Mouse (Mus musculus): ENCODE results near the gene Nrg3. TPM values are rescaled to one million over a fixed set of nuclear protein-coding genes. Genes with fewer than 3 reads are reported as not detected.
"Not testable (repeated sequence)": the region's sequence is repeated elsewhere in the genome, so short reads cannot be mapped to it uniquely, and the experiment has no call there.

Nrg3 gene
- polyA plus RNA-seq, 1 experiment from 2014 or later = 11.4 TPM

DNA sequence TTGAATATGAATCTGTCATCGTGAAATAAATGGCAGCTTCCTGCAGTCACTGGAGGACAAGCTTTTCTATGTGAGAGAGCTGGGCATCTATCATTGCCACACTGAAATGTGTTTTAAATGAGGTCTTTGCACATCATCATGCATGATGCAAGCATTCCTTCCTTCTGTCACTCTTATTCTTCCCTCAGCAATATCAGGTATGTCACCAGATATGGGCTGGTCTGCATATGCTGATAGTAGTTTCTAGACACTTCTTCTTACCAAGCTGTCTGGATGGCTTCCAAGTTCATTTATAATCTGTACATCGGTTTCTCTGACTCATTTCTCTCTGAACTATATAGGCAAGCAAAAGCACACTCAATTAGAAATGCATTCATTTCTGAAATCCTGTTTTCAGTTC, 925.6 kb downstream of the Nrg3 start:
- H3K9me3 ChIP-seq = no peaks in the 10 kb centered on the region
- no peak overlapping the region for H3K27ac ChIP-seq (replicated peaks)
- no peaks in the 10 kb centered on the region for H3K4me1 ChIP-seq
- no peaks in the 10 kb centered on the region for H3K27me3 ChIP-seq
- H3K4me2 ChIP-seq (replicated peaks) = no peak overlapping the region
- WGBS = 33% methylated on average over 2 of the region's 2 CpGs
- H3K9ac ChIP-seq (replicated peaks) = no peak overlapping the region
- H3K4me3 ChIP-seq = no peak overlapping the region
- H3K36me3 ChIP-seq = no peaks in the 10 kb centered on the region
- ATAC-seq (replicated peaks) = no peak

GRCm38 (mm10) chr14:38535181-38535580, 937.7 kb downstream of the Nrg3 start:
- Histone ChIP-seq H3K27ac (replicated peaks) (no peak overlapping the region), H3K4me3 (no peak overlapping the region), H3K9ac (replicated peaks) (no peak overlapping the region), H3K4me2 (replicated peaks) (no peak overlapping the region), H3K36me3 (no peaks in the 10 kb centered on the region), H3K27me3 (no peaks in the 10 kb centered on the region), H3K9me3 (no peaks in the 10 kb centered on the region), H3K4me1 (no peaks in the 10 kb centered on the region)
- 94% methylated on average over 1 of the region's 1 CpGs for WGBS
- no peak for ATAC-seq (replicated peaks)

GRCm38 (mm10) chr14:38533495-38533894, 939.4 kb downstream of the Nrg3 start:
- Histone ChIP-seq H3K4me3 (no peak overlapping the region), H3K9ac (replicated peaks) (no peak overlapping the region), H3K27ac (replicated peaks) (no peak overlapping the region), H3K27me3 (no peaks in the 10 kb centered on the region), H3K4me1 (no peaks in the 10 kb centered on the region), H3K4me2 (replicated peaks) (no peak overlapping the region), H3K36me3 (no peaks in the 10 kb centered on the region), H3K9me3 (no peaks in the 10 kb centered on the region)
- ATAC-seq (replicated peaks) = no peak

- Histone ChIP-seq H3K4me2 (replicated peaks) (no peak overlapping the region), H3K9ac (replicated peaks) (no peak overlapping the region), H3K36me3 (no peaks in the 10 kb centered on the region), H3K4me1 (no peaks in the 10 kb centered on the region), H3K4me3 (no peak overlapping the region), H3K27me3 (no peaks in the 10 kb centered on the region), H3K27ac (replicated peaks) (no peak overlapping the region), H3K9me3 (no peaks in the 10 kb centered on the region)
- 69% methylated on average over 5 of the region's 5 CpGs for WGBS
- ATAC-seq (replicated peaks) = no peak
Measured at GRCm38 (mm10) chr14:38516232-38516631, 956.7 kb downstream of the Nrg3 start.

- ATAC-seq (replicated peaks) = no peak
- no peak overlapping the region for H3K4me2 ChIP-seq (replicated peaks)
- H3K4me1 ChIP-seq = no peaks in the 10 kb centered on the region
- WGBS = 57% methylated on average over 2 of the region's 2 CpGs
- no peak overlapping the region for H3K9ac ChIP-seq (replicated peaks)
- H3K9me3 ChIP-seq = no peaks in the 10 kb centered on the region
- H3K27me3 ChIP-seq = no peaks in the 10 kb centered on the region
- H3K27ac ChIP-seq (replicated peaks) = no peak overlapping the region
- H3K36me3 ChIP-seq = no peaks in the 10 kb centered on the region
- H3K4me3 ChIP-seq = no peak overlapping the region
Measured at GRCm38 (mm10) chr14:38509016-38509415, 963.9 kb downstream of the Nrg3 start.

DNA sequence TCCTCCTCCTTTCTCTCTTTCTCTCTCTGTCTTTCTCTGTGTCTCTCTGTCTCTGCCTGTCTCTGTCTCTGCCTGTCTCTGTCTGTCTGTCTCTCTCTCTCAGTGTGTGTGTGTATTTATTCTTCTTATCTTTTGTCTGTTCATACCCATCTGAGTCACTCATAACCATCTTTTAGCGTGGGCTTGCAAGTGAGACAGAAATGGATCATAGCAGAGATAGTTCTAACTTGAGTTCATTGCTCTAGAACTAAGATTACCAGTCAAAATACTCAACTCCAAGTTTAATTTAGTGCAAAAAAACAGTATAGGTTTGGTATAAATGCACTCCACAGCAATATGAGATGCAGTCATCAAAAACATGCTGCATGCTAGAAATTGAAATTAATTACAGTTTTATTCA, 977.9 kb downstream of the Nrg3 start:
- no peaks in the 10 kb centered on the region for H3K27me3 ChIP-seq
- H3K4me3 ChIP-seq = no peak overlapping the region
- H3K4me1 ChIP-seq = no peaks in the 10 kb centered on the region
- no peak overlapping the region for H3K9ac ChIP-seq (replicated peaks)
- no peaks in the 10 kb centered on the region for H3K36me3 ChIP-seq
- H3K27ac ChIP-seq (replicated peaks) = no peak overlapping the region
- 75% methylated on average over 1 of the region's 1 CpGs for WGBS
- no peak for ATAC-seq (replicated peaks)
- no peak overlapping the region for H3K4me2 ChIP-seq (replicated peaks)
- H3K9me3 ChIP-seq = no peaks in the 10 kb centered on the region

DNA sequence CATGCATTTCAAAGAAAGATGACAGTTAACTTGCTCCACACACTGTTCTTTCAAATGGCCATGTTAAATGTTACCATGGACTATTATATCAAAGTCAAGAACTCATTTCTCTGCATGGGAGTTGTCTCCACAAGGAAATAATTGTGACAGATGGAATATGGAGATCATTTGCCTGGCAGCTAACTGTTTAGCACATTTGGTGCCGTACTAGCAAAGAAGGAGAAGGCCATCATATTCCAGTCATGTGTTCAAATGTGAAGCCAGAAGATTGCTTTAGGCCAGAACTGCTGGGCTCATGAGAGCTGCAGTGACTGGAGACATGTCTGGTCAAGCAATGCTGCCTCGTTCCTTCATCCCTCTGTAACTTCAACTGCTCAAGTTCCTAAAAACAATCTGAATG, 1025.8 kb downstream of the Nrg3 start:
- Histone ChIP-seq H3K4me3 (no peak overlapping the region), H3K4me2 (replicated peaks) (no peak overlapping the region), H3K4me1 (no peaks in the 10 kb centered on the region), H3K36me3 (no peaks in the 10 kb centered on the region), H3K9ac (replicated peaks) (no peak overlapping the region), H3K9me3 (no peaks in the 10 kb centered on the region; the same call in 1 of the 2 replicates), H3K27ac (replicated peaks) (no peak overlapping the region), H3K27me3 (no peaks in the 10 kb centered on the region)
- WGBS = 86% methylated on average over 2 of the region's 2 CpGs
- no peak for ATAC-seq (replicated peaks)

DNA sequence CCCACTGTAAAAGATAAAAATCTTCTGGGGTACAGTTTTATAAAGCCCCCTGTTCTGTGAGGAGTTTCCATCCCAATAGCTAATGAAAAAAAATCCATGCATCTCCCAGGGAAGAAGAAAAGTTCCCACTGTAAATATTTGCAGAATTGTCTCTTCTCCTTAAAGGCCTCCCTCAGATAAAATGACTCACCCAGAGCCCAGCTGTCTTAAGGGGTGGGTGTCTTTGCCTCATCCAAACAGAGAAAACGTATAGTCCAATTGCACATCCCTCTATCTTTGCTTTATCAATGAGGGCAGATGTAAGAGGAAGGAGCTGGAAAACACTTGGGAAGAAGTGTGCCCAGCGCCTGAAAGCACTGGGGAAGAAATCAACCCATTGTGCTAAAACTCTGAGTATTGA, 1028.1 kb downstream of the Nrg3 start:
- 90% methylated on average over 2 of the region's 2 CpGs for WGBS
- no peak for ATAC-seq (replicated peaks)
- no peaks in the 10 kb centered on the region for H3K36me3 ChIP-seq
- no peak overlapping the region for H3K27ac ChIP-seq (replicated peaks)
- H3K4me3 ChIP-seq = no peak overlapping the region
- H3K4me1 ChIP-seq = no peaks in the 10 kb centered on the region
- no peaks in the 10 kb centered on the region for H3K27me3 ChIP-seq
- no peak overlapping the region for H3K9ac ChIP-seq (replicated peaks)
- H3K9me3 ChIP-seq = no peaks in the 10 kb centered on the region; the same call in 1 of the 2 replicates
- H3K4me2 ChIP-seq (replicated peaks) = no peak overlapping the region

DNA sequence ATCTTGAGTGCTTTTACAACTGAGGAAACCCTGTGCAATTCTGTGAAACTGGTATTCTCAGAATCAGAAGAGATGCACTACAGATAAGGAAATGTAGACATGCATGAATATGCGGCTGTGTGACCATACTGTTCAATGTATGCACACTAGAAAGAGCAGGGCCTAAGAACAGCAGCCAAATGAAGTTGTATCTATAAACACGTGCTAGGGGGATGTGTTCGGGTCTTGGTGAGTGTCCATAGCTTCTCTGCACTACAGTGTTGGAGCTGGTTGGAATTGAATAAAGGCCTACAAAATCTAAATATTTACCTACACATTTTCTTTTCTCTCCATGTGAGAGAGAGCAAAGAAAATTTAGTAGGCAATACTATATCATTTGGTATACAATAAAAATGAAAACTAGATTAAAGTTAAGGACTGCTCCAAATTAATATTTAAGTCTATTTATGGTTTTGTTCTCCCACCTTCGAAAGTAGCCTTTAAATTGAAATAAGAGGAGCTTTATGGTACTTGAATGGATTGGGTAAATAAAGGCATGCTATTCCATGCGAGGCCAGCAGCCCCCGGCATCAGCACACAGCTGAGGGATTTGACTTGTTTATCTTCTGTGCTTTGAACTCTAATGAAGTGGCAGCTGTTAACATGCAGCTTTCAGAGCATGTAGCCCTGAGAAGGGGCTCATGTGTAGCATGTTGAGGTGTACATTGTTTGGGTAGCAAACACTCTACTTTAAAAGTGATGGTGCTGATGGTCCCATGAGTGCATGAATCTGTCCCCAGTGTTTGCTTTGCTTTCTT, 1038.9 kb downstream of the Nrg3 start:
- H3K36me3 ChIP-seq = no peaks in the 10 kb centered on the region
- 77% methylated on average over 6 of the region's 6 CpGs for WGBS
- H3K9me3 ChIP-seq = no peaks in the 10 kb centered on the region

GRCm38 (mm10) chr14:38374660-38375059, 1098.2 kb downstream of the Nrg3 start:
- Histone ChIP-seq H3K9me3 (no peaks in the 10 kb centered on the region), H3K4me3 (no peak overlapping the region), H3K9ac (replicated peaks) (no peak overlapping the region), H3K4me1 (no peaks in the 10 kb centered on the region), H3K27me3 (no peaks in the 10 kb centered on the region), H3K4me2 (replicated peaks) (no peak overlapping the region), H3K27ac (replicated peaks) (no peak overlapping the region), H3K36me3 (no peaks in the 10 kb centered on the region)
- 0 out of 2 replicates have a peak, but pooled peaks have one; percentile 53 for ATAC-seq (replicated peaks)

More for the DNA sequence above, 1038.9 kb downstream of the Nrg3 start:
- no peak overlapping the region for H3K4me3 ChIP-seq
- H3K4me1 ChIP-seq = no peaks in the 10 kb centered on the region
- ATAC-seq (replicated peaks) = no peak
- no peak overlapping the region for H3K9ac ChIP-seq (replicated peaks)
- no peak overlapping the region for H3K4me2 ChIP-seq (replicated peaks)
- no peak overlapping the region for H3K27ac ChIP-seq (replicated peaks)
- no peaks in the 10 kb centered on the region for H3K27me3 ChIP-seq

DNA sequence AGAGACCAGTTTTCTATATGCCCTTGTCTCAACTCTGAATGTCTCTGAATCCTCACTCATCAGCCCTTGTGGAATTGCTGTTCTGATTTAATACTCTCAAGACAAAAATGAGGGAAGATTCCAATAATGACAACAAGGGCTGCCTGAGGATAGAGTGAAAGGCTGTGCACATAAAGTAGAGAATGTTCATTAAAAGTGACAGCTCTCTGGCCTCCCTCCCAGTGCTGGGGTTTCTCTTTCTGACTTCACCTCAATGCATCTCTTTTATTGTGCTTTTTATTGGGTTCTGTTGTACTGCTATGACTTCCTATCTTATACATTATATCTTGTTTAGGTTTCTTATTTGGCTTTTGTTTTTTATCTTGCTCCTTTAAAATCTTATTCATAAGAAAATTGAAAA, 1131.9 kb downstream of the Nrg3 start:
- H3K27ac ChIP-seq (replicated peaks) = no peak overlapping the region
- no peaks in the 10 kb centered on the region for H3K4me1 ChIP-seq
- H3K36me3 ChIP-seq = no peaks in the 10 kb centered on the region
- no peaks in the 10 kb centered on the region for H3K9me3 ChIP-seq
- no peak for ATAC-seq (replicated peaks)
- H3K4me3 ChIP-seq = no peak overlapping the region
- H3K27me3 ChIP-seq = no peaks in the 10 kb centered on the region
- H3K9ac ChIP-seq (replicated peaks) = no peak overlapping the region
- no peak overlapping the region for H3K4me2 ChIP-seq (replicated peaks)

GRCm38 (mm10) chr14:38322841-38323240, 1150.0 kb downstream of the Nrg3 start:
- not testable (repeated sequence) for H3K27me3 ChIP-seq; H3K4me1 ChIP-seq; ATAC-seq (replicated peaks); H3K4me2 ChIP-seq (replicated peaks); H3K36me3 ChIP-seq; H3K4me3 ChIP-seq; H3K9ac ChIP-seq (replicated peaks); H3K27ac ChIP-seq (replicated peaks); H3K9me3 ChIP-seq
- 63% methylated on average over 1 of the region's 1 CpGs for WGBS

Data from forebrain, embryonic 15.5 days (tissue).